Mouse (Mus musculus) intestine, embryonic 16.5 days (tissue): ENCODE measurements around the gene Tgfbr1. TPM values are rescaled to one million over a fixed set of nuclear protein-coding genes. Genes with fewer than 3 reads are reported as not detected.
"Not testable (repeated sequence)": the region's sequence is repeated elsewhere in the genome, so short reads cannot be mapped to it uniquely, and the experiment has no call there.

Experiments used
- ATAC-seq: fragments of 200-750 bp; cut with Nextera tagmentation; 2 replicates; pipeline ENCODE4 v1.8.0; 2017; ENCODE audit warnings: moderate TSS enrichment, moderate library complexity
- H3K27ac ChIP-seq: fragments of 300-500 bp; sonication (generic); 2 replicates; pipeline ENCODE4 v1.5.1; 2014; ENCODE audit warnings: mild to moderate bottlenecking, low read length
- H3K27me3 ChIP-seq: fragments of 300-500 bp; sonication (generic); replicated peaks from 2 replicates; pipeline ENCODE4 v1.6.1; 2014; ENCODE audit warnings: low read length, control low read depth, mixed read lengths; ENCODE audit not compliant: control insufficient read depth, insufficient read depth
- H3K36me3 ChIP-seq: fragments of 300-500 bp; sonication (generic); 2 replicates; pipeline ENCODE4 v1.6.1; 2014; ENCODE audit warnings: low read length, control low read depth; ENCODE audit not compliant: control insufficient read depth, insufficient read depth
- H3K4me1 ChIP-seq: fragments of 300-500 bp; sonication (generic); 2 replicates; pipeline ENCODE4 v1.6.1; 2014; ENCODE audit warnings: low read length, control low read depth, mixed read lengths; ENCODE audit not compliant: control insufficient read depth, insufficient read depth
- H3K4me2 ChIP-seq: fragments of 300-500 bp; sonication (generic); 2 replicates; pipeline ENCODE4 v1.6.1; 2014; ENCODE audit warnings: low read depth, low read length, control low read depth
- H3K4me3 ChIP-seq: fragments of 300-500 bp; sonication (generic); 2 replicates; pipeline ENCODE4 v1.5.1; 2014; ENCODE audit warnings: mild to moderate bottlenecking, low read length
- H3K9ac ChIP-seq: fragments of 300-500 bp; sonication (generic); 2 replicates; pipeline ENCODE4 v1.6.1; 2014; ENCODE audit warnings: low read depth, low read length
- H3K9me3 ChIP-seq: fragments of 300-500 bp; sonication (generic); 2 replicates; pipeline ENCODE4 v1.6.1; 2016; ENCODE audit warnings: low read length, control low read depth; ENCODE audit not compliant: control insufficient read depth
- WGBS: fragments of 180-500 bp; shearing (Covaris S2); extraction: QIAGEN DNeasy Blood & Tissue Kit; methylation state at CpG from one replicate; pipeline ENCODE4 v1.1.7; 2014; 5-methylcytosine and 5-hydroxymethylcytosine counted together
- polyA plus RNA-seq: library from polyadenylated mRNA; unstranded; fragments of >200 nt; fragmentation: Nextera tagmentation; extraction: Ambion mirVana; gene quantifications from 2 replicates; pipeline ENCODE4 v1.2.1, GENCODE M21; 2015

Gene Tgfbr1
- polyA plus RNA-seq, 1 experiment from 2014 or later: 17.5 TPM

GRCm38 (mm10) chr4:47363134-47363533, 10.1 kb downstream of the Tgfbr1 start:
- peaks cover 3% of the 10 kb centered on the region; the same call in 1 of the 2 replicates for H3K4me1 ChIP-seq
- H3K27ac ChIP-seq: no peak overlapping the region
- WGBS: 40% methylated on average over 3 of the region's 3 CpGs
- H3K9me3 ChIP-seq: no peaks in the 10 kb centered on the region
- H3K36me3 ChIP-seq: no peaks in the 10 kb centered on the region
- no peak for ATAC-seq
- H3K4me2 ChIP-seq: no peak overlapping the region
- H3K9ac ChIP-seq: no peak overlapping the region
- no peak overlapping the region for H3K4me3 ChIP-seq
- no peaks in the 10 kb centered on the region for H3K27me3 ChIP-seq

DNA sequence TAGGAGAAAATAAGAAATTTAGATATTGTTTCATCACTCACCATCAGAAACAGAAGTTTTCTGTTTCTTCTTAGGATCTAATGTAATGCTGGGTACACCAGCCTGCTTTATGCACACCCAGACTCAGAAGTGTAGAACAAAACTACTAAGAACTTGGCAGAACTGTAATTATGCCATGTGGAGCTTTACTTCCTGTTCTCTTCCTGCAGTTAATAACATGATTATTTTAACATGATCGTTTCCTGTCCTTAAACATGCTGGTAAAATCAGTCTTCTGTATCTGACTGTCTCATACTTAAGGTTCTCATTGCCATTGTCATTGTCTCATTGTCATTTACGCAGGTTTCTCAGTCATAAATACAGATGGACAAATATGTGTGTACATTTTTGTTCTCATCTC, 15.7 kb downstream of the Tgfbr1 start:
- Histone ChIP-seq H3K9me3 (no peaks in the 10 kb centered on the region), H3K4me3 (no peak overlapping the region), H3K27ac (no peak overlapping the region), H3K36me3 (no peaks in the 10 kb centered on the region), H3K4me2 (no peak overlapping the region), H3K9ac (no peak overlapping the region), H3K27me3 (no peaks in the 10 kb centered on the region), H3K4me1 (no peaks in the 10 kb centered on the region)
- ATAC-seq: no peak
- 79% methylated on average over 2 of the region's 2 CpGs for WGBS

- no peak overlapping the region for H3K4me3 ChIP-seq
- WGBS: 36% methylated on average over 1 of the region's 1 CpGs
- H3K36me3 ChIP-seq: no peaks in the 10 kb centered on the region
Observed at GRCm38 (mm10) chr4:47378716-47379115, 25.7 kb downstream of the Tgfbr1 start.

GRCm38 (mm10) chr4:47382426-47382825, 29.4 kb downstream of the Tgfbr1 start:
- no peaks in the 10 kb centered on the region for H3K4me1 ChIP-seq
- H3K9ac ChIP-seq: no peak overlapping the region
- H3K4me3 ChIP-seq: no peak overlapping the region
- ATAC-seq: no peak
- H3K27ac ChIP-seq: no peak overlapping the region
- no peaks in the 10 kb centered on the region for H3K27me3 ChIP-seq
- peaks cover 3% of the 10 kb centered on the region; the same call in 1 of the 2 replicates for H3K36me3 ChIP-seq
- H3K4me2 ChIP-seq: no peak overlapping the region
- no peaks in the 10 kb centered on the region for H3K9me3 ChIP-seq
- WGBS: 44% methylated on average over 1 of the region's 1 CpGs

More at GRCm38 (mm10) chr4:47378716-47379115, 25.7 kb downstream of the Tgfbr1 start:
- Histone ChIP-seq H3K4me1 (0 out of 2 replicates have a peak, but pooled peaks cover 2% of the 10 kb centered on the region), H3K9ac (no peak overlapping the region), H3K27me3 (no peaks in the 10 kb centered on the region), H3K27ac (no peak overlapping the region), H3K4me2 (no peak overlapping the region), H3K9me3 (no peaks in the 10 kb centered on the region)
- ATAC-seq: no peak

- not testable (repeated sequence) for H3K27ac ChIP-seq, ATAC-seq, H3K4me1 ChIP-seq, H3K36me3 ChIP-seq, H3K9ac ChIP-seq, H3K4me3 ChIP-seq, H3K9me3 ChIP-seq, H3K27me3 ChIP-seq, H3K4me2 ChIP-seq
- WGBS: 97% methylated on average over 2 of the region's 2 CpGs
Observed at GRCm38 (mm10) chr4:47391926-47392325, 38.9 kb downstream of the Tgfbr1 start.

- no peak for ATAC-seq
- Histone ChIP-seq H3K27ac (no peak overlapping the region), H3K9ac (no peak overlapping the region), H3K36me3 (peaks cover 5% of the 10 kb centered on the region; the same call in 1 of the 2 replicates), H3K4me2 (no peak overlapping the region), H3K4me3 (no peak overlapping the region), H3K9me3 (no peaks in the 10 kb centered on the region), H3K27me3 (no peaks in the 10 kb centered on the region), H3K4me1 (no peaks in the 10 kb centered on the region)
- WGBS: 90% methylated on average over 7 of the region's 7 CpGs
Observed at GRCm38 (mm10) chr4:47396251-47396650, 43.2 kb downstream of the Tgfbr1 start.

DNA sequence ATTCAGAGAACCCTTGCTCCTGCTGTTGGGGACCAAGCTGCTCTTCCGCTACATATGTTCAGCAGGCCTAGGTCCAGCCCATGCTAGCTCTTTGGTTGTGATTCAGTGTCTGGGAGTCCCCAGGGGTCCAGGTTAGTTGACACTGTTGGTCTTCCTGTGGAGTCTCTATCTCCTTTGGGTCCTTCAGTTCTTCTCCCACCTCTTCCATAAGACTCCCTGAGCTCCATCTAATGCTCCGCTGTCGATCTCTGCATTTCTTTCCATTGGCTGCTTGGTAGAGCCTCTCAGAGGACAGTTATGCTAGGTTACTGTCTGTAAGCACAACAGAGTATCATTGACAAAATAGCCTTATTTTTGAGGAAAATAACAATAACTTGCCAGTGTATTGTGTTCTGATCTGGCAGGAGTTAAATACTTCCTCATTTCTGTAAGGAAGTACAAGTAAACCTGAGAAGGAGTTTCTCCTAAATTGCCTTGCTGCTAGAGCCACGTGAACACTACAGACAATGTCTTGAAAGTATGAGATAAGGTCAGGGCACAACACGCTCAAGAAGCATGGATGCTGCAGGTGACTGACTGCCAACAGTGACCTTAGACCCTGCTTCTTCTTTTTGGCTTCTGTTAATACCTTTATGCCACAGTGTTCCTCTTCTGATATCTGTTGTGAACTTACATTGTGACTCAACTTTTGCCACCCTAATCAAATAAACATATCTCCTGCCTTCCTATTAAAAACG, 45.1 kb downstream of the Tgfbr1 start:
- no peak for ATAC-seq
- H3K4me3 ChIP-seq: no peak overlapping the region
- H3K27ac ChIP-seq: no peak overlapping the region
- no peaks in the 10 kb centered on the region for H3K27me3 ChIP-seq
- no peaks in the 10 kb centered on the region for H3K4me1 ChIP-seq
- H3K4me2 ChIP-seq: no peak overlapping the region
- H3K9ac ChIP-seq: no peak overlapping the region
- 85% methylated on average over 6 of the region's 6 CpGs for WGBS
- no peaks in the 10 kb centered on the region for H3K9me3 ChIP-seq
- 0 out of 2 replicates have a peak, but pooled peaks cover 5% of the 10 kb centered on the region for H3K36me3 ChIP-seq

DNA sequence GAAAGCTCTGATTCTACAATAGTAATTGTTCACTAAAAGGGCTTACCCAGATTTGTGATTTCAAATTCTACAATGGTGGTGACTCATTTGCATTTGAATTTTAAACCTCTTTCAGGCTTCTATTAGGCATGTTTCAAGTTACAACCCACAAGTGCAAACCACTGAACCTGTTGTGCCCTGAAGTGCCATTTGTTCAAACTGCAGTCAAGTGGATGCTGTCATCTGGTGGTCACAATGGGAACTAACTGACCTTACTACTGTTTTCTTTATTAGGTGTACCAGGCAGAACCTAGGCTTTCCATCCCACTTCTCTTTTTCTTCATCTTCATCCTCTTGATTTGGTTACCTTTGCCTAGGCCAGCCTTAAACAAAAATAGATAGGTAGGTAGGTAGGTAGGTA, 46.8 kb downstream of the Tgfbr1 start:
- H3K27ac ChIP-seq: no peak overlapping the region
- H3K9me3 ChIP-seq: no peaks in the 10 kb centered on the region
- no peak overlapping the region for H3K4me2 ChIP-seq
- H3K4me3 ChIP-seq: no peak overlapping the region
- 0 out of 2 replicates have a peak, but pooled peaks cover 5% of the 10 kb centered on the region for H3K36me3 ChIP-seq
- no peak overlapping the region for H3K9ac ChIP-seq
- no peaks in the 10 kb centered on the region for H3K27me3 ChIP-seq
- no peak for ATAC-seq
- no peaks in the 10 kb centered on the region for H3K4me1 ChIP-seq

DNA sequence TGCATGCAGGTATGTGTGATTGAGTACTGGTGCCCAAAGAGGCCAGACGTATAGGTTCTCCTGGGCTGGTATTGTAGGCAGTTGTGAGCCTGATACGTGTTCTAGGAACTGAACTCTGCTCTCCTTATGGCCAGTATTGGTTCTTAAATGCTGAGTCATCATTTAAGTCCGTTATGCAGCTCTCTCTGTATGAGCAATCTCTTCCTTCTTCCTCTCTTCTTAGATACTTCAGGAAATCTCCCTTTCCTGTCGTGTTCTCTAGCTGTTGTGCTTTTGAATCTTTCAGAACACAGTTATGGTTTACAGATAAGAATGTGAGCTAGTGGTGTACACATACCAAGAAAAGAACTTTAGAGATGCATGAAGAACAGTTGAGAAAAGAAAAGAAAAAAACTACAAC, 47.3 kb downstream of the Tgfbr1 start:
- WGBS: 79% methylated on average over 4 of the region's 4 CpGs
- ATAC-seq: no peak
- H3K4me1 ChIP-seq: no peaks in the 10 kb centered on the region
- no peak overlapping the region for H3K4me2 ChIP-seq
- H3K9me3 ChIP-seq: no peaks in the 10 kb centered on the region
- no peak overlapping the region for H3K4me3 ChIP-seq
- no peak overlapping the region for H3K27ac ChIP-seq
- 0 out of 2 replicates have a peak, but pooled peaks cover 5% of the 10 kb centered on the region for H3K36me3 ChIP-seq
- no peaks in the 10 kb centered on the region for H3K27me3 ChIP-seq
- H3K9ac ChIP-seq: no peak overlapping the region

DNA sequence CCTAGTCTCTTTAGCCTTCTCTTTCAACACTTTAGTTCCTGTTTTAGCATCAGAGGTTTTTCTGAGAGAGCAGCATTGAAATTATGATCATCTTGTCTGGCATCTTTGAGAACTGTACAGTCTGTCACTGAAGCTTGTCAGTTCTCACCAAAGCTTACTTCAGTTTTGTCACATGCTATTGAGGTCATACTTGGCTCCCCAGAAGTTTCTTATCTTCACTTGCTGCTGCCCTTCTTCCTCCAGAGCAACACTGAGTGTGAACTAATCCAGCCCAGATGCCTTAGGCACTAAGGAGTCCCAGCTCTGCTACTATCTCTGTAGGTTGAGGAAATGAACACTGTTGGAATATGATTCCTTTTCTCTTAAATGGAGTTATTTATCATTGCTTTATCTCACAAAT, 49.2 kb downstream of the Tgfbr1 start:
- 0 out of 2 replicates have a peak, but pooled peaks cover 5% of the 10 kb centered on the region for H3K36me3 ChIP-seq

More for the DNA sequence above, 49.2 kb downstream of the Tgfbr1 start:
- no peaks in the 10 kb centered on the region for H3K9me3 ChIP-seq
- no peaks in the 10 kb centered on the region for H3K4me1 ChIP-seq
- H3K27me3 ChIP-seq: no peaks in the 10 kb centered on the region
- H3K4me3 ChIP-seq: no peak overlapping the region
- H3K27ac ChIP-seq: no peak overlapping the region
- H3K4me2 ChIP-seq: no peak overlapping the region
- H3K9ac ChIP-seq: no peak overlapping the region
- ATAC-seq: no peak
